Mouse (Mus musculus) liver, embryonic 11.5 days (tissue): ENCODE measurements at regions not wholly inside any gene's neighbourhood (a gene's known extent, or its start where the extent isn't known, plus 50 kb on each side); places are given as distances from the start of the nearest gene placed in this dataset.

Experiments used
- ATAC-seq: fragments of 200-750 bp; cut with Nextera tagmentation; replicated peaks from 2 replicates; pipeline ENCODE4 v1.8.0; 2017; ENCODE audit warnings: moderate number of reproducible peaks, mild to moderate bottlenecking, moderate TSS enrichment, moderate library complexity; ENCODE audit not compliant: low FRiP score
- DNase-seq: peaks from one replicate; pipeline ENCODE4 v3.0.0-alpha.2; 2017; ENCODE audit warnings: low spot score
- H3K27ac ChIP-seq: fragments of 300-500 bp; sonication (generic); 2 replicates; pipeline ENCODE4 v1.5.1; 2014; ENCODE audit warnings: mild to moderate bottlenecking, low read depth, low read length, control low read depth
- H3K27me3 ChIP-seq: fragments of 300-500 bp; sonication (generic); replicated peaks from 2 replicates; pipeline ENCODE4 v1.6.1; 2014; ENCODE audit warnings: low read length, mixed read lengths; ENCODE audit not compliant: control insufficient read depth, insufficient read depth
- H3K36me3 ChIP-seq: fragments of 300-500 bp; sonication (generic); 2 replicates; pipeline ENCODE4 v1.6.1; 2014; ENCODE audit warnings: mild to moderate bottlenecking, low read length, moderate library complexity, mixed read lengths; ENCODE audit not compliant: control insufficient read depth, insufficient read depth
- H3K4me1 ChIP-seq: fragments of 300-500 bp; sonication (generic); replicated peaks from 2 replicates; pipeline ENCODE4 v1.6.1; 2014; ENCODE audit warnings: low read length, mixed read lengths; ENCODE audit not compliant: control insufficient read depth, insufficient read depth
- H3K4me2 ChIP-seq: fragments of 300-500 bp; sonication (generic); 2 replicates; pipeline ENCODE4 v1.6.1; 2014; ENCODE audit warnings: mild to moderate bottlenecking, control low read depth, moderate library complexity
- H3K4me3 ChIP-seq: fragments of 300-500 bp; sonication (generic); 2 replicates; pipeline ENCODE4 v1.5.1; 2014; ENCODE audit warnings: low read depth, low read length, control low read depth
- H3K9ac ChIP-seq: fragments of 300-500 bp; sonication (generic); 2 replicates; pipeline ENCODE4 v1.6.1; 2014; ENCODE audit warnings: low read depth, low read length, control low read depth
- H3K9me3 ChIP-seq: fragments of 300-500 bp; sonication (generic); 2 replicates; pipeline ENCODE4 v1.6.1; 2016; ENCODE audit warnings: low read length, inconsistent platforms, mixed read lengths; ENCODE audit not compliant: control insufficient read depth
- WGBS: fragments of 180-500 bp; shearing (Covaris S2); extraction: QIAGEN DNeasy Blood & Tissue Kit; methylation state at CpG from one replicate; pipeline ENCODE4 v1.1.7; 2014; 5-methylcytosine and 5-hydroxymethylcytosine counted together

DNA sequence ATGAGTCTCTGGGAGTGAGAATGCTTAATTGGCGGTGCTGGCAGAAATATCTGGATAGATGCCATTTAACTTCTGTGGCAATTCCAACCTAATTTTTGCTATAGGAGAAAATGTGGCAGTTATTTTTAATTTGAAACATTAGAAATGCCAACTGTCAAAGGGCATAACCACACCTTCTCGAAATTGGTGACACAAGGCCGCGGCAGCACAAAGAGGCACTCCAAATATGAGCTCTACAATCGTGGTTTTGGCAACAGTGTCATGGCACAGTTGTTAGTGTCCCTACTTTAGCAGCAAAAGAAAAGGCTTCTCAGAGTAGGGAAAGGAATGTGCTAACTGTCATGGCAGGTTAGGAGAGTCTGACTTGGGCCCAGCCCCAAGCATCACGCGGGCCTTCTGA, 157.0 kb upstream of the Runx1 start:
- H3K4me1 ChIP-seq, result no peaks in the 10 kb centered on the region
- no peaks in the 10 kb centered on the region for H3K9me3 ChIP-seq
- 89% methylated on average over 7 of the region's 7 CpGs for WGBS
- ATAC-seq (no peak), DNase-seq (no peak)
- no peak overlapping the region for H3K4me3 ChIP-seq
- no peaks in the 10 kb centered on the region for H3K36me3 ChIP-seq
- no peak overlapping the region for H3K9ac ChIP-seq
- H3K27me3 ChIP-seq, result no peaks in the 10 kb centered on the region
- H3K4me2 ChIP-seq, result no peak overlapping the region
- no peak overlapping the region for H3K27ac ChIP-seq

- 77% methylated on average over 11 of the region's 11 CpGs for WGBS
- H3K4me2 ChIP-seq, result no peak overlapping the region
- H3K4me1 ChIP-seq, result no peaks in the 10 kb centered on the region
Measured at GRCm38 (mm10) chr16:92979620-92980330, 153.8 kb upstream of the Runx1 start.

GRCm38 (mm10) chr16:92976097-92976496, 150.1 kb upstream of the Runx1 start:
- Histone ChIP-seq H3K36me3 (no peaks in the 10 kb centered on the region), H3K4me3 (no peak overlapping the region), H3K4me2 (no peak overlapping the region), H3K9ac (no peak overlapping the region), H3K27me3 (no peaks in the 10 kb centered on the region), H3K4me1 (no peaks in the 10 kb centered on the region), H3K9me3 (no peaks in the 10 kb centered on the region), H3K27ac (no peak overlapping the region)
- 83% methylated on average over 8 of the region's 8 CpGs for WGBS
- DNase-seq (no peak), ATAC-seq (no peak)

More at GRCm38 (mm10) chr16:92979620-92980330, 153.8 kb upstream of the Runx1 start:
- Histone ChIP-seq H3K9me3 (no peaks in the 10 kb centered on the region), H3K27ac (no peak overlapping the region), H3K36me3 (no peaks in the 10 kb centered on the region), H3K27me3 (no peaks in the 10 kb centered on the region), H3K9ac (no peak overlapping the region), H3K4me3 (no peak overlapping the region)
- ATAC-seq (no peak), DNase-seq (no peak)

- 92% methylated on average over 8 of the region's 8 CpGs for WGBS
- Histone ChIP-seq H3K27me3 (no peaks in the 10 kb centered on the region), H3K27ac (no peak overlapping the region), H3K4me1 (no peaks in the 10 kb centered on the region), H3K4me3 (no peak overlapping the region), H3K36me3 (no peaks in the 10 kb centered on the region), H3K9ac (no peak overlapping the region), H3K9me3 (no peaks in the 10 kb centered on the region), H3K4me2 (no peak overlapping the region)
- no peak for ATAC-seq
- DNase-seq, result no peak
Measured at GRCm38 (mm10) chr16:92975090-92975489, 149.1 kb upstream of the Runx1 start.

DNA sequence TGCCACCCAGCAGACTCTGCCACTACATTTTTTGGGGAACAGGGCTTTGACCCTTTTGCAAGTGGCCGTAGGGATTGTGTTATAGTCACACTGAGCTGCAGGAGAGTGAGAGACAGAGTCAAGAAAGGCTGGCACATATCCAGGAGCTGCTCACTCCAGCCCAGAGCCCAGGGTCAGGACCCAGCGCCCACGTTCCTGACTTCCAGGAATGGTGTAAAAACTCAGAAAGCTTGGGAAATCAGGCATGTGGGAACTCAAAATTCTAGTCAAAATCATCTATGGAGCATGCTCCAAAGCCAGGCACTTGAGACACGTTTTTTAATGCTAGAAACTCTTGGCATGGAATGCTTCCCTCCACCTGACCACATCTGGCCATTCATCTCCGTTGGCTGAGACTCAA, 146.7 kb upstream of the Runx1 start:
- no peak overlapping the region for H3K4me2 ChIP-seq
- no peaks in the 10 kb centered on the region for H3K4me1 ChIP-seq
- no peak for ATAC-seq
- no peak overlapping the region for H3K9ac ChIP-seq
- H3K27me3 ChIP-seq, result no peaks in the 10 kb centered on the region
- WGBS, result 75% methylated on average over 5 of the region's 5 CpGs
- DNase-seq, result no peak
- H3K4me3 ChIP-seq, result no peak overlapping the region
- no peaks in the 10 kb centered on the region for H3K9me3 ChIP-seq
- H3K27ac ChIP-seq, result no peak overlapping the region
- no peaks in the 10 kb centered on the region for H3K36me3 ChIP-seq

DNA sequence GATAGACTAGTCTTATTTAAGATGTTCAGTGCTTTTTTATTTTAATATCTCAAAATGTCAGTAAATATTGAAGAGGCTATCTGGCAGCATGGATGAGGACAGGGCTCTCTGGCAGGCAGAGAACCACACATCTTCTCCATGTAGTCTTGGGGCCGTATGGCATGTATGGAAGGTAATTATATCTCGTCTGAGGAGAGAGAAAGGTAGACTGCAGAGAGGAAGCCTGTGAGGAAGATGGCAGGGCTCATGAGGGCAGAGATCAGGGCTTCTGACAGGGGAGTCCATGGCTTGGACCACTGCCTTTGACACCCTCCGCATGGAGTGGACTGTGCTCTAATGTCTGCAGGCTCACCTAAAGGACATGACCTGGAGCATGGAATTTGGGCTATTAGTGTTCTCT, 146.0 kb upstream of the Runx1 start:
- no peak overlapping the region for H3K4me3 ChIP-seq
- DNase-seq (no peak), ATAC-seq (no peak)
- H3K36me3 ChIP-seq, result no peaks in the 10 kb centered on the region
- 83% methylated on average over 3 of the region's 3 CpGs for WGBS
- H3K27ac ChIP-seq, result no peak overlapping the region
- H3K27me3 ChIP-seq, result no peaks in the 10 kb centered on the region
- no peak overlapping the region for H3K4me2 ChIP-seq
- H3K9ac ChIP-seq, result no peak overlapping the region
- no peaks in the 10 kb centered on the region for H3K4me1 ChIP-seq
- H3K9me3 ChIP-seq, result no peaks in the 10 kb centered on the region

DNA sequence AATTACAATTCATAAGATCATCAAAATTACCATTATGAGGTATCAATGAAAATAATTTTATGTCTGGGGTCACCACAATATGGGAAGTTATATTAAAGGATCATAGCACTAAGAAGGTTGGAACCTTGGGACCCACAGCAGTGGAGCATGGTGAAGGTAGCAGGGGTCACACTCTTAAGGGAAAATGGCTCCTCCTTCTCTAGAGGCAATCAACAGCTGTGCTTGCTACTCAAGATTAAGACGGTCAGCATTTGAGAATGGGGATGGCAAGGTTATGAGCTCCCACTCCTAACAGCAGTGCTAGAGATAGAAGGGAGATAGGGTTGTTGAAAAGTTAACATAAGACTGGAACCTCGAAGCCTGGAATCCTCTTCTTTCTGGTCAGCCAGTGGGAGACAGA, 144.6 kb upstream of the Runx1 start:
- no peak overlapping the region for H3K4me3 ChIP-seq
- H3K4me2 ChIP-seq, result no peak overlapping the region
- ATAC-seq (no peak), DNase-seq (no peak)
- WGBS, result 83% methylated on average over 2 of the region's 2 CpGs
- H3K4me1 ChIP-seq, result no peaks in the 10 kb centered on the region
- no peaks in the 10 kb centered on the region for H3K9me3 ChIP-seq
- H3K36me3 ChIP-seq, result no peaks in the 10 kb centered on the region
- no peaks in the 10 kb centered on the region for H3K27me3 ChIP-seq
- H3K27ac ChIP-seq, result no peak overlapping the region
- no peak overlapping the region for H3K9ac ChIP-seq

DNA sequence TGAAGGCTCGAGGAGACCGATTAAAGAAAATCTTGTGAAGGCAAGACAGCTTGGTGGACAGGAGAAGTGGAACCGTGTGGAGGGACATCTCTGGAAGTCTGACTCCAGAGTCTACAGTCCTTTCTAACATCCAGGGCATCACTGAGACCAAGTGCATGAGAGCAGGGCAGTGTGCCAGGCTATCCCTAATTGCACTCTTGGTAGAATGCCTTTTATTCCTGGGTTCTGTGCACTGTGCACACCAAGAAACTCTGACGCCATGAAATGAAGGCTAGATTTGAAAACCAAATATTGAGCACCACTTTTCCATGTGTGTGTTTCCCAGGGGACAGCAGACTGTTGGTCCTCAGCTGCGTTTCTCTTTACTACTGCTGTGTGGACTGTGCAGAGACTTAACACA, 143.1 kb upstream of the Runx1 start:
- Histone ChIP-seq H3K4me3 (no peak overlapping the region), H3K9me3 (no peaks in the 10 kb centered on the region), H3K36me3 (no peaks in the 10 kb centered on the region), H3K9ac (no peak overlapping the region), H3K4me2 (no peak overlapping the region), H3K27ac (no peak overlapping the region), H3K27me3 (no peaks in the 10 kb centered on the region), H3K4me1 (no peaks in the 10 kb centered on the region)
- WGBS, result 79% methylated on average over 5 of the region's 5 CpGs
- no peak for ATAC-seq
- DNase-seq, result no peak

GRCm38 (mm10) chr16:92966069-92966866, 140.3 kb upstream of the Runx1 start:
- ATAC-seq (no peak), DNase-seq (no peak)
- Histone ChIP-seq H3K4me3 (no peak overlapping the region), H3K4me2 (no peak overlapping the region), H3K9ac (no peak overlapping the region), H3K27me3 (no peaks in the 10 kb centered on the region), H3K4me1 (no peaks in the 10 kb centered on the region), H3K36me3 (no peaks in the 10 kb centered on the region), H3K27ac (no peak overlapping the region), H3K9me3 (no peaks in the 10 kb centered on the region)
- WGBS, result 81% methylated on average over 10 of the region's 10 CpGs
